Mouse (Mus musculus): ENCODE results near the gene Apba1.

DNA sequence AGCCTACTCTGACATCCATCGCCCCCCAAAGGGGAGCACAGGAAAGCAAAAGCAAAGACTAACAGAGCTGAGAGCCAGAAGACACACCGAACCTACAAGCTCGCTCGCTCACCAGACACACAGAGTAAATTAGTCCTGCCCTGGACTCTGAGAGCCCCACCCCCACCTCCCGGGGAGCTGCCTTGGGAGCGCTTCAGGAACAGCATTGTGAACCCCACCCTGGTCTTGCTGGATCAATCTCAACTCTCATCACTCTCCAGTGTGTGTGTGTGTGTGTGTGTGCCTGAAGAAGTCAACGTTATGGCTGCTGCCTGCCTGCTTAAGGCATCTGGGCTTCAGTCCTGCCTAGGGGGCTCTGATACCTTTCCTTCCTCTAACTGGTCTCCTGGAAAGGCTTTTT is 1.7 kb upstream of the Apba1 start:
- TF ChIP-seq POLR2A (IDR thresholded peaks at IDR 0.05; ENCODE audit: low read depth, low read length) = no peak
- no peak for TF ChIP-seq CTCF (conservative IDR thresholded peaks at IDR 0.05; ENCODE audit: insufficient read depth, insufficient read length, low read depth, low read length)

All from kidney, adult 2 months (tissue).